Mouse (Mus musculus): ENCODE measurements around the gene Rbfox1.
A peak's percentile ranks its signal among the peaks of the same experiment; 100 is the strongest.

Gene Rbfox1

DNA sequence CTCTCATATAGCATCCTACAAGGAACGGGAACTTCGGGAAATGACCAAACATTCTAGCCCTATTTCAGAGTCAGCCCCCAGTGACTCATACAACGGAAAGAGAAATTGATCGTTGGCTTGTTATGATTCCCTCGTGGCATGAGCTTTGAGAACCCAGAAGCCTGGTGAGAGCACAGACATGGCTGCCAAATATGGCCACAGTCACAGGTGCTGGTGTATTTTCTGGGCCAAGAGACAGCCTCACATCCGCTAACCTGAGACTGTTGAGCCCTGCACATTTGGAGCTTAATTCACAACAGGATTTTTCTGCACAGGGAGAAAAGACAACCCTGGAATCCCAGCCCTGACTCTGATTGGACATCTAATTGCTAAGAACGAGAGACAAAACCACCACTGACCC, 1132.2 kb downstream of the Rbfox1 start:
- DNase-seq (ENCODE audit: low spot score in 2 of 2) = no peak

DNA sequence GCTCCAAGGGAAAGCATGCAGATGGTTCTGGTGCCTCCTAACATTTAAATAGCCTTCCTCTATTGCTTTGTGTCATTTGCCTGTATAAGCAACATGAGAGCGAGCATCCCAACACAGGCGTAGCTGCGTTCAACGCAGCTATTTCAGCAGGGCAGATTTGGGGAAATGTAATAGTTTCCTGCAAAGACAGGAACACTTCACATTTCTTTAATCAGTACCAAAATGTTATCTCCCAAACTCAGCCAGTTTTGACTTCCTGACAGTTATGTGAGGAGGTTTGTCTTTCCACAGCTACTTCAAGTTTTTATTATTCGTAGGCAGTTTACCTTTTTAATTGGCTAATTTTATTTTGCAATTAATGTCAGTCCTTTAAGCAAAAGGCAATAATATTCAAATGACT, 1149.1 kb downstream of the Rbfox1 start:
- no peak for DNase-seq (ENCODE audit: low spot score in 2 of 2)

DNA sequence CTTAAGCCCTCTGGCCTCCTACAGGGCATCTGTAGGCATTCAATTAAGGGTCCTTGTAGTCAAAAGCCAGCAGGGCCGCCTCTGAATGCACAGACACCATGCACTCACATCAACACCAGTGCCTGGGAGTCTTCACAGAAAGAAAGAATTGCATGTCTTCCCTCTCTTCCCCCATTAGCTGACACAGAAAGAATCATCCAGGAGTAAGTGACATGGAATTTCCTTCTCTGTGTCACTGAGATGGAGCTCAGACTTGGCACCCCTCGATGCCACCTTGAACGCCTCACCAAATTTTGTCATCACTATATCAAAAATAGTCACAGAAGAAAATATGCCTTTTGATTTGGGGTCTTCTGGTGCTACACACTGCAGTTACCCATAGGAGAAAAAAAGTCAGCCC, 1151.4 kb downstream of the Rbfox1 start:
- DNase-seq (ENCODE audit: low spot score in 2 of 2) = no peak

DNA sequence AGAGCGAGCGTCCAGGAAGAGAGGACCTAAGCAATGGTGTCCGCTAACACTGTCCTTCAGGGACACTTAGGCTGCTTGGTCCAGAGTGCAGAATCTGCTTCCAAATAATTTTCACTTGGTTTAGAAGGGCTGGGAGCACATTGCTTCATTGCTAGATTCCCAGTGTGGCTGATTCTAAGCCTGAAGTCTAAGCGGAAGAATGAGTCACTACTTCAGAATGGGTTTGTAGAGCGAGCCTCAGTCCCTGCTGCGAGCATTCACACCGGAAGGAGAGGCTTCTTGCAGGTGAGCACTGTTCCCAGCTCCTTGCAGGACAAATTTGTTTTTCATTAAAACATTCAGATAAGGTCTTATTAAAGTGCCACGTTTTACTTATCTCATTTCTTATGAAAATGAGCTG, 1151.8 kb downstream of the Rbfox1 start:
- DNase-seq (ENCODE audit: low spot score in 2 of 2) = no peak

DNA sequence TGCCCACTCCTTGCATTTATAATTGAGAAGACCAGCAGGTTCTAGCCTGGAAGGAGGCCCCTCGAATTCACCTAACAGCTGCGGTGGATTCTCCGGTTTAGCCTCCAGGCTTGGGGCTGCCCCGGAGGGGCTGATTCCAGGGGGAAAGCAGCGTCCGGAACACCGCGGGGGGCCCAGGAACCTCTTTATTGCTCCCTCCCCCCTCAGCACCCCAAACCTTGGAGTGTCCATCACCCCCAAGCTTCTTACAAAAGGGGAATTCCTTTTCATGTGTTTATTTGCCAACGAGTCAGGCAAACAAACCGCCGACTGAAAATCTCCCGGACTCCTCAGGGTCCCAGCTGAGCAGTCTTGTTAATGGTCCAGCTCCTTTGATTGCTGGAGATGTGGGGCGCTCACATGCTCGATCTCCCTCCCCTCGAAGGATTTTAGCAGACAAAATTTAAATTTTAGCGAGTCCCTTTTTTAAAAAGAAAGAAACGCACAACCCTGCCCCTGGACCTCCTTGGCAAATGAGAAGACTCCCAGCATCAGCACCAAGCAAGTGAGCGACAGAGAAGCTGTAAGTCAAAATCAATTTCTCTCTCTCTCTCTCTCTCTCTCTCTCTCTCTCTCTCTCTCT, 1153.6 kb downstream of the Rbfox1 start:
- DNase-seq (ENCODE audit: low spot score in 2 of 2) = no peak

DNA sequence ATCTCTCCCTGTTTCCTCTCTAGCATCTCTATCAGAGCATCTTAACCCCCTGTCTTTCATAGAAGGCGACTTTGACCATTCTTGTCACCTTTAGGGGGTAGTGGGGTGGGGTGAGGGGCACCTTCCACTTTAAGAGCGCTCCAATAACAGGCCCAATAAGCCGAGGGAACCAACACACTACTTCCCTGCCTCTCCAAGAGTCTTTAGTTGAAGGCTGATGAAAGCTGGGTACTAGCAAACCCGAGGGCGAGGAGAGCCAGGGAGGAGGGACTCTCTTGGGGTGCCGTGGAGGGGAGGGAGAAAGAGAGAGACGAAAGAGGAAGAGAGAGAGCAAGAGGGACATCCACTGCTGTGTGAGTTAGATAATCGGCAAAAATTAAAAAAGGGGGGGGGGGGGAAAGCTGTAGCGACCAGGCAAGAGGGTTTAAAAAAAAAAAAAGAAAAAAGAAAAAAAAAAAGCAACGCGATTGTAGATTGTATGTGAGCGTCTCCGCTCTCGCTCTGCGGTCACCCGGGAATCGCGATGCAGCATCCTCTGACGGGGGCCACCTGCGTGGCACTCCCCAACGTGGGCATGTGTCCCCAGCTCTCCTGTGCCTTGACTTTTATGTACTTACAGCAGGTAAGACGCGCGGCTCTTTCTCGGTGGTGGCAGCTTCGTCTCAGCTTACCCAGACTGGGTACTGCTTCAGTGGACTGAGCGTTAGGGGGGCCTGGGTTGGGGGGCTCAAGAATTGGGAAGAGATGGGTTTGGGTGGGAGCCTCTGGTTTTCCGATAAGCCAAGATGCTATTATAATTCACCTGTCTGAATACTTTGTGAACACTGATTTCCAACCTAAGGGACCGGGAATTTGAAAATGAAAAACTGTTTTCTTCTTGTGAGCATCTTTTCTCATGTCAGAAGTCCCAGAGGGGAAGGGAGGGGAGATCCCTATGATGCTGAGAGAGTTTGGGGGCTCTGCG, 1154.5 kb downstream of the Rbfox1 start:
- DNase-seq (ENCODE audit: low spot score in 2 of 2) = no peak

DNA sequence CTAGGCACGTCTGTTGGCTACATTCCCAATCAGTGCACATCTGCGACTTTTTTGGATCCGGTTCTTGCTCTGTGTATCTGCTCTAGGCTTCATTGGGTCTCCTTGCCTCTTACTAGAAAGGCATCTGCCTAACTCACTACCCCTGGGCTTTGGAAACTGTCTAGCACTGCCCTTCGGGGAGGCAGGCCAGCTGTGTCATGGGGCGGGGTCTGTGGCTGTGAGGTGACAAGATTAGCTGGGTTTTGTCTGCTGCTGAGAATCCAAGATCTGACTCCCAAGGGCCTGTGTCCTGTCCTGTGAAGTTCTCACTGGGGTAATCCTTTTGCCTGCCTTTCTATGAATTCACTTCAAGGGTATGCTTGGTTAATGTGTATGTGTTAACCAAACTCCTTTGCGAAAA, 1155.5 kb downstream of the Rbfox1 start:
- no peak for DNase-seq (ENCODE audit: low spot score in 2 of 2)

DNA sequence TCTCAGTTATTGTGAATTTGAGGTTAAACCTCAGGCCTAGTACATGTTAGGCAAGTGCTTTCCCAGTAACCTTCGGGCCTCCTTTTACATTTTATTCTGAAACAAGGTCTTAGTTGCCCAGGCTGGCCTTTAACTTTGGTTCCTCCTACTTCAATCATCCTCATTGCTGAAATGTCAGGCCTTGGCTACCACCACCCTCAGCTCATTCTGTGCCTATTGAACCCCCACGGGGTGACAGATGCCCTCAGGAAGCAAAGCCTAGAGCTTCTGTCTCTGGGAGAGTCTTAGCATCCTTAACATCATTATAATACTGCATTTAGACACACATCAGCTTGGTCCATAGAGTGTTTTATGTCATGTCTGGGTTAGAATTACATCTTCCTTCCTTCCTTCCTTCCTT, 1162.3 kb downstream of the Rbfox1 start:
- DNase-seq (ENCODE audit: low spot score in 2 of 2) = no peak

DNA sequence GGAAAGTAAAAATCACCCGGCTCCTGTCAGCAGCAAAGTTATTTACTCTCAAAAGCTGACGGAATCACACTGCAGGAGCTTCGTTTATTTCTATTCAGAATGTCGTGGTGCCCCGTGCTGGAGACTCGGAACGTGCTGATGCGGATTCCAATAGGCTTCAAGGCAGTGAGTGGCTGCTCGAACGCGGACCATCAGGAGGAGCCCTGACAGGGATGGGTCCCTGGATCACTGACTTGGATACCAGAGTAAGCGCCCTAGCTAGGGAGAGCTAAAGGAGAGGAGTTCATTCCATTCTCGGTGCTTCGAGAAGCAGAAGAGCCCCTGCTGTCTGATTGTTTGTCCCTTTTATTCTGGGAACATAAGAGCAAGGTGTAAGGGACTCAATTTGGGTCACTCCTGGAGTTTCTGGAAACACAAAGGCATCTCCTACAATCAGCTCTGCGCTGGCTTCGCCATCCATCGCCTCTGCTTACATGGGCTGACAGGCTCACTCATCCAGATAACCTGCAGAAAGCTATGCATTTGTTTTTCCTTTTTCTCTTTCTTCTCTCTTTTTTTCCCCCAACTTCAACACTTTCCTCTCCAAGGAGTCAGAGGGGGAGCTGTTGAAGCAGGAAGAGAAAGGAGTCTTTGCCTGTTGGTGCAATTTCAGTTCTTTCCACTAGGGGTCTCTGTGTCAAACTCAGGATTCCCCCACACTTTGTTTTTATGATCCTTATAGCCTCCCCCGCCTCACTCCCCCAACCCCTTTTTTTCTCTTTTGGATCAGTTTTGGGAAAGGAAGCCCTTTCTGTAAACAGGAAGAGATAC, 1164.2 kb downstream of the Rbfox1 start:
- peak in 1 of 2 experiments; percentile 35 for DNase-seq (ENCODE audit: low spot score in 2 of 2)

DNA sequence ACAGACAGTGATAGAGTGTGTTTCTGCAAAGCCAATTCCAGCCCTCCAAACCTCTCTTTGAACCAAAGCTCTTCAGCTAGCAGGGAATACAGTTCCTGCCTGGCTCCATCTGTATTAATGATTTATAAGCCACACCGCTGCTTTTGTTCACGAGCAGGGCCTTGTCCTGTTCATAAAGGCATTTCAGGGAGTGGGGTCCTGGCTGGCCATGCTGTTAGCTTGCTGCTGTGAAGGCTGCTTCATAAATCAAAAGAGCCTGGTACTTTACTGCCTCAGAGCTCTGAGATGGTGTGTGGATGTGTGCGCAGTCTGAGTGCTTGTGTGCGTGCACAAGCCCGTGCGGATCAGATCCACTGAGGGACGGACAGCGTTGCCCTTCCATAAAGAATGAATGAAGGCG, 1165.8 kb downstream of the Rbfox1 start:
- no peak for DNase-seq (ENCODE audit: low spot score in 2 of 2)

DNA sequence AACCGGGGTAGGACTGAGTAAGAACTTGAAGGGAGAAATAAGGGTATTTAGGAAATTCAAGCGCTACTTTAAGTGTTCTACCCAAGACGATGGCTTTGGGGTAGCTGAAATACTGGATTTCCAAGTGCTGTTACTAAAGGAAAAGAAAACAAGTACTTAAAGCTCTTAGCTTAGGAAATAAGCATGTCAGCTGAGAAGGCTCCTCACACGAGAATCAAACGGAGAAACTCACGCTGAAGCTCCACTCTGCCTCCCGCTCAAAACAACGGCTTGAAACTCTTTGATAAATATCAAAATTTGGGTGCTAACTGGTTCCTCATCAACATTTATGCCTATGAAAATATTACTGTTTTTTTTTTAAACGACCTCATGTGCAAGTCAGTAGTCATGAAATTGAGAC, 1166.8 kb downstream of the Rbfox1 start:
- no peak for DNase-seq (ENCODE audit: low spot score in 2 of 2)

DNA sequence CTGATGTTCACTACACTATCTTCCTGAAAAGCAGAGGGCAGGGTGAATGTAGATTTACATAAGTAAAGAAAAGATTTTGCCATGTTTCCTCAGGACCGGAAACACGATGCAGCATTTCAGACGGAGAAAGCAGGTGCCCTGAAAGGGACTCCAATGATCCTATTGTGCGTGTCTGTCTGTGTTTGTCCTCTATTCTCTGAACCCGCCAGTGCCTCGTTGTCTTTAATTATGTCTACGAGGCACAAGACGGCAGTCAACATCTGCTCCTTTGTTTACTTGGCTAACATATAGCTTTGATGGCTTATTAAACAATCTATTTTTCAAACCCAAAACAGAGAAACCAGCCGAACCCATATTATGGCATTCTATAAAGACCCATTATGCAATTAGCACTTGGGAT, 1167.3 kb downstream of the Rbfox1 start:
- no peak for DNase-seq (ENCODE audit: low spot score in 2 of 2)

DNA sequence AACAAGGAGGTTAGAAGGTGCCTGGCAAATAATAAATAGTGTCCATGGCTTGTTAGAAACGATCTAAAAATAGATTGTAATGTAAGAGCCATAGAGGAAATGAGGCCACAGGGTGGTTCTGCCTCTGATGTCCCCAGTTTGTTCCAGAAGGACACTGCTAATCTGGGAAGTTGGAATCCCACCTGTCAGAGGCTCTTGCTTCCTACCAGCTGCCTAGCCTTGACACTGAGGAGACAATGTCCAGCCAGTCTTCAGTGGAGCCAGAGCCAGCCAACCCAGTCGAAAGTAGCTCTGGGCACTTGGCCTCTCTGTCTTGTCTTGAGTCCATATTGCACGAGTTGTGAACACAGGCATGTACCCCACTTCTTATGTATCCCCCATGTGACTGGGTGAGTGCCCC, 1172.6 kb downstream of the Rbfox1 start:
- DNase-seq (ENCODE audit: low spot score in 2 of 2) = no peak

DNA sequence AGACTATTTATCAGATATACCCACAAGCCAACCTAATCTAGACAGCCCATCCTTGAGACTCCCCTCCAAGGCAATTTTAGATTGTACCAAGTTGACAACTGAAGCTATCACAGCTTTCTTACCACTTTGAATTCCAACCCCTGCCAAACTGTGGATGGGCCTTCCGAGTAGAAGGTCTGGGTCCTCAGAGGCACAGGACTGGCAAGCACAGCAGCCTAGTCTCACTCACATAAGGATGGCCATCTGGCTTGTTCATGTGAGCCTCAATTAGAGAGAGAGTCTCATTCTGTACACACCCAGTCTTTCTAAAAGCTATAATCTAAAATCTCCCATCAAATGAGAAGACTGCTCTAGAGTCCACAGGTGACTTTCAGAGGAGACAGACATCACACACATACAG, 1173.4 kb downstream of the Rbfox1 start:
- DNase-seq (ENCODE audit: low spot score in 2 of 2) = no peak

DNA sequence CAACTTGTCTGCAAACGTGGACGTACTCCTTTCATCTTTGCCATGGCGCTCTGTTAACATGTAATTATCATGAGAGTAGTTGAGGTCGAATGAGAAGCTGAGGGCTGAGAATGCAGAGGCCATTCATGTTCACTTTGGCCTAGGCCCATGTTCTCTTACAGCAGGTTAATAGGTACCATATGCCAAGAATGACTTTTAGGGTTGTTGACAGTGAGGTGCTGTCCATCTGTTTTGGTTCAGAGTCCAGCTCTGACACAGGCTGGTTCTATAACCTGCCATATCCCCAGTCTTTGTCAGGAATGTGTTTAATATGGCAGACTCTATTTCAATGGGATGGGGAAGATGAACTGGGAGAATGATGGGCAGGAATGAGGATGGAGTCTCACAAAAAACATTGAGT, 1174.4 kb downstream of the Rbfox1 start:
- DNase-seq (ENCODE audit: low spot score in 2 of 2) = no peak

DNA sequence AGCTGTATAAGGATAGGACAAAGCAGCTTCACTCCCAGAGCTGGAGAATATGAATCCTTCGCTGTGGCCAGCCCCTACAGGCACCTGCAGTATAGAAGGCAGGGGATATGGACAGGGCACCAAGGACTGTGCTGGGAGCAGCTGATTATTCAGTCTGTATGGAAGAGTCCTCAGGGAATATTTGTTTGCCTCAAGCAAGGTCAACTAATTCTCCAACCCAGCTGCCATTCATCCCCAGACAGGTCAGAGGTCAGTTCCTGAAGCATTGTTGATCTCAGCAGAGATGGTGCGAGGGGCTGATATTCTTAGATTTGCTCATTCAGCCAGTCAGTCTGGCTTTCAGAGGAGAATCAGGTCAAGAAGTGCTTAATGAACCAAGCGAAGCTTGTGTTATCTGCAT, 1175.7 kb downstream of the Rbfox1 start:
- DNase-seq (ENCODE audit: low spot score in 2 of 2) = no peak

DNA sequence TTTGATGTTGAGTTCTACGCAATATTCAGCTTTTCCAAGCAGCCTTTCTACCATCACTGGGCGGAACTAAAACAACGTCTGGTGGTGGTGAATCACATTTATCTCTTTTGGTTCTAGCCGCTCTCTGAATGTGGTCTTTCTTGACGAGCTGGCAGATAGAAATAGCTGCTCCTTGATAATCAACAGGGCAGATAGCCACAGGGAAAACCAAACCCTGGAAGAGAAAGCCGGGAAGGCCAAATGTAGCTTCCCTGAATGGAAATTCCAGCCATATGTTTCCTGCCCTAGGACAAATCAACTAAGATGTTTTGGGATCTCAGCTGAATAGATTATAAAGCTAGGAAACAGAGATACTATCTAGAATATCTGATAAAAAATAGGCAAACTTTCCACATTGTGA, 1177.4 kb downstream of the Rbfox1 start:
- DNase-seq (ENCODE audit: low spot score in 2 of 2) = no peak

DNA sequence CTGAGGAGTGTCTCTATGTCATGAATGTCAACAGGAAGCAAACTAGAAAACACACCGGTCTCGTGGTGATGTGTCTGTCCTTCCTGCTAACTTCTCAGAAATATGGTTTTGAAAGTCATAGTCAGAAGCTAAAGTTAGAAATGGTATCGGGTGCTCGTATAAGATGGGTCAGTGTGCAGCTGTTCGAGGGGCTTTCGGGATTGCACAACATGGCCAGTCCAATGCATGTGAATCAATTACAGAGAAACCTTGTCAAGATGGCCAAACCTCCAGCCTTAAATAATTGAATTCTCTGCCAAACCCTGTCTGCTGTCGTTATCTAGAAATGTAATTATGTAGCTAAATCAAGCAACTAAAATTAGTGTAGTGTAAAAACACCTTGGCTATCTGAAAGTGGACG, 1182.0 kb downstream of the Rbfox1 start:
- no peak for DNase-seq (ENCODE audit: low spot score in 2 of 2)

DNA sequence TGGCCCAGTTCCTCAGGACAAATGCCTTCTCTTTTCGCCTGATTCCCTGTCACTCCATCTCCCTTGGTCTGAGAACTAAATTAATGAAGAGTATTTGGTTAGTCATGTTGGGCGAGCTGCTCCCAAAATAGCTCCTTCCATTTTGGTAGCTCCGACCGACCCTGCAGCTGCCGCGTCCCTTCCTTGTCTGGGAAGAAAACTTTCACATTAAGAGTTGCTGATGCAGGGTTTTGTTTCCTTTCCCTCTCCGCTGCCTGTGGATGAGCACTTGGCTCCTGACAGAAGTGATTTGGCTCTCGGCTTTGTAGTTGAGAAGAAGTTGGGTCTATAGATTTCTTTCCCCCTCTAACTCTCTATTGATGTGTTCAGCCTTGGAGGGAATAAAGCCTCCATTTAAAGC, 1184.4 kb downstream of the Rbfox1 start:
- DNase-seq (ENCODE audit: low spot score in 2 of 2) = no peak

DNA sequence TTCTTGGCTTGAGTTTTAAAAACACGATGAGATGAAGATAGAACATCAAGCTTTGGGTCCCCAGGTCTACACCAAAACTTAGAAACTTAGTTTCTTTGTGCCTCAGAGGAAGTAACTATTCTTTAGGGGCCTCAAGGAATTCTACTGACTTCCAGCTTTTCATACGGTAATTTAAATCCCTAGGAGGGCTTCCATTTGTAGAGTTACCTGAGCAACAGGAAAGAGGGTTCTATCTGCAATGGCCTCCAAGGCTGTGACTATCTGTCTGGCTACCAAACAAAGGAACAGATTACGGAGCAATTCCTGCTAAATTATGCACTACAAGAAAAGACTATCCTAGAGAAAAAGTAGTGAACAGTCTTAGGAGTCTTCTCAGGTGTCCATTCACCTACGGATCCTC, 1189.6 kb downstream of the Rbfox1 start:
- DNase-seq (ENCODE audit: low spot score in 2 of 2) = no peak

DNA sequence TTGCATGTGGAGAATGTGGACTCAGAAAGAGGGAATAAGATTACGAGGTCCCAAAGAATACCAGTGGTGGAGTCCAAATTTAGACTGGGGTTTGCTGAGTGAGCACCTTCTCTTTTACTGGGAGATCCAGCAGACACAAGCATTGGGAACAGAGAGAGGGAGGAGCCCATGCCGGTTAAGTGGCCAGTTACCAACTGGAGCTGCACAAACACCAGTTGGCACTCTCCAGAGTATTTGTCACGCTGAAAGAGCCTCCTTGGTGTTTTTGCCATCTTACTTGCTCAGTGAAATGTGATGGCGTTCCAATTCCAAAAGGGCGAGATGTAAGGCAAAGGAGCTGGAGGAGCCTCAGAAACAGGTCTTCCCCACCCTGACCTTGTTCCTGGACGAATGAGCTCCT, 1190.6 kb downstream of the Rbfox1 start:
- no peak for DNase-seq (ENCODE audit: low spot score in 2 of 2)

DNA sequence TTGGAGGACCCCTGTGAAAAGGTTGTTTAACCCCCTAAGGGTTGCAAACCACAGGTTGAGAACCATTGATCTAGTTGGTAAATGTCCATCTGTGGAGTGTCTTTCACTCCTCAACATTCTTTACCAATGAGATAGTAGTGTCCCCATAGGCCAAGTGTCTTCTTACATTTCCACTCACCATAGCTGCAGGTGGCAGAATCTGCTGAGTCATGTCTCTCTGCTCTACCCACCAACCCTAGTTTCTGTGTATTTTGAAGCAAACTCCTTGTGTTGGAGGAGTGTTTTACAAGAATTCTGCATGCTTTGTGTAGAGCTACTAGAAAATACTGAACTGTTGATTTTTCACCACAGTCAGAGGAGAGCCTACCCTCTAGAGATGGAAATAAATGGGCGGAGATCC, 1191.2 kb downstream of the Rbfox1 start:
- DNase-seq (ENCODE audit: low spot score in 2 of 2) = no peak

DNA sequence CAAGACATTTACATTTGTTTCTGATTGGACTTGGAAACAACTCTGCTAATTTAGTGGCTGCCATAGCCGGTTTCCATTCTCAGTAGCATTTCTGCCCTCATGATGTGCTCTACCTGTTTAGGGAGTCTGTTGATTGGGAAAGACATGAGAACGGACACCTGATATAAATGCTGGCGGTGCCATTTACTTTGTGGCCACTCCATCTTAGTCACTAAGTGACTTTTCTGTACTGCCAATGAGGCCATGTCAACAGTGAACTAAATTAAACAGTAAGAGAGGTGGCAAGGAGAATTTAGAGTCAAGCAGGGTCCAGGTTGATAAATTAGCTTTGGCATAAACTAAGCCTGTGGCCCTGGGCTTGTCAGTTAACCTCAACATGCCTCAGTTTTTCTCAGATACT, 1191.6 kb downstream of the Rbfox1 start:
- no peak for DNase-seq (ENCODE audit: low spot score in 2 of 2)
